Mouse (Mus musculus) embryo, embryonic 11 days (tissue): ENCODE data around the gene Rbm33.

Experiments
- DNase-seq: peaks from one replicate; pipeline ENCODE4 v3.0.0-alpha.2; 2015

Rbm33 gene

DNA sequence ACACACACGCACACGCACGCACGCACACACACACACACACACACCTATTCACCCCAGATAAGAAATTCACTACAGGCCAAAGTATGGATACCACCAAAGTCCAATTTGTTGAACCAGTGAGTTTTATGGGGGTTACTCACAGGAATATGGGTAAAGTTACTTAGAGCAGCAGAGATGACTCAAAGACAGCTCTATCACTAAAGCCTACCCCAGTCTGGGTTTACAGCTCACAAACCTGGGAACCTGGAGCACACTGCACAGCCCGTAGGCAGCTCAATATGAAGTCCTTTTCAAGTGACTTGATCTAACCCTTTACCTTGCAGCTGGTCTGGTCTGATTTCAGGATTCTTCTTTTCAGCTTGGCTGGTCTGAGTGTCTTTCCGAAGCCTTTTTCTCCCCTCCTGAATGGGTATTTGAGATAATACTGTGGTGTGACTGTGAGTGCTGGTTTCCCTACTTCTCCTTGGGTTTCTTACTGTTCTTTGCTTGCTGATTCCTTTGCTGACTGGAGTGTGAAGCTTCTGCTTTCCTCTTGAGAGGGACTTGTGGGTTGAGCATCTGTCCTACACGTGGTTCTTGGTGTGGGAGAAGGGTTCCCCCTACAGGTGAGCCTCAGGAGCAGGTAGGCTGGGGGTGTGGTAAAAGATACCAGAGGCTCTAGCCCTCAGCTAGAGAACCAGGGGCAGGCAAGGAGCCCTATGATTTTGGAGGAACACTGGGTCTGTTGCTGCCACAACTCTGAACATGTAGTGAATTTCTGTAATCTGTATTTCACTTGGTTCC is 12.3 kb downstream of the Rbm33 start:
- DNase-seq = peak; percentile 18

- DNase-seq = no peak
These were observed 16.8 kb downstream of the Rbm33 start for GRCm38 (mm10) chr5:28333731-28334130.

DNA sequence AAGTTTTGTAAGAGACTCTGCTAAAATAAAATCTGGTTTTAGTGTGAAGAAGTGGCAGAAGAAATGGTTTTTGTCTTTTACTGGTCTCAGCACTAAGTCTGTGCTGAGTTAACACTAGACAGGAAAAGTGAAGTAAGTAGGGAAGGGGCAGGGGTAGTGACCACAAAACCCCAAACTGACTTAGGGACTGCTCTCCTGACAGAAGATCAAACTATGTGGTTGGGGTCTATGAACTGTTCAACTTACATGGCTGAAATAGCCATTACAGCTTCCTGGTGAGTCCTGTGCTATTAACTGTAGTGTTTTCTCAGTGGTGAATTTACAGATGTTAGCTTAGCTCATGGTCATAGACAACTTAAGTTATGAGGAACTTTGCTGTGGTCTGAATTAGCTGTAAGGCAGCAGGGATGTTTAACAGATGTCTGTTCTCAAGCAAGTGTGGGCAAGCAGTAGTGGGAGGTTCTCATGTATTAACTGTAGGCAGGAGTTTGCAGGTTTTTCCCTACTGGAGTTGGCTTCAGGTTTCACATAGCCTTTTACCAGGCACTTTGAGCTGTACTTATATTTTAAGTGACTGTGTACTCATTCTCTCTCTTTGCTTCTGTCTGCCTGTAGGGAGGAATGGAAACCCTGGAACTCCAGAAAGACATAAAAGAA is 35.1 kb downstream of the Rbm33 start:
- no peak for DNase-seq

DNA sequence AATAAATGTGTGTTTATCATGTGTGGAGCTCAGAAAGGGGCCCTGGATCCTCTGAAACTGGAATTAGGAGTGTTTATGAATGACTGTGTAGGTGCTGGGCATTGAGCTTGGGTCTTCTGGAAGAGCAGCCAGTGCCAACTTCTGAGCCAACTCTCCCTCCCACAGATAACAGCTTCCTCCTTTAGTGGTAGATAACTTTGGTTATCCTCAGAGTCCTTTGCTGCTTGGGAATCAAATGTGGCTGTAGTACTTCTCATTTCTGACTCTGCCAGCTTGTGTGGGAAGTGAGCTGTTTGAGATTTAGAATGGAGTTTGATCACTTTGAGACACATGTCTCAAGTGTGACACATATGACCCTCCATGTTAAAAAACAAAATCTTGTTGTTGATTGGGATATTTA is 38.7 kb downstream of the Rbm33 start:
- no peak for DNase-seq

DNA sequence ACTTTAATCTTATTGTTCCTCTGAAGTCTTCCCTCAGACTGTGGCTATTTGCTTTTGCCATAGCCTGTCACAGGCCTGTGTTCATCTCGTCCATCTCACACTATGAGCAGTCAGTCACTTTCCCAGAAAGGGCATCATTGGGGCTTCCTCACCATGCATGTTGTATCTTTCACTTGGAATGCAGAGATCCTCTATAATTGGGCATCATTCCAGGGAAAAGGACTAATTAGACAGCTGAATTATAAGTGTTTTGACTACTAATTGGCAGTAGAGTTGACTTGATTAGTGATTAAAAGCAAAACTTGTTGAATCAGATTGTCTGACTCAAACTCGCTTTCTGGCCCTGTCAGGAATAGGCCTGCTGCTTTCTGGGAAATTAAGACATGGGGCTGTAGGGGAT is 43.8 kb downstream of the Rbm33 start:
- no peak for DNase-seq

DNA sequence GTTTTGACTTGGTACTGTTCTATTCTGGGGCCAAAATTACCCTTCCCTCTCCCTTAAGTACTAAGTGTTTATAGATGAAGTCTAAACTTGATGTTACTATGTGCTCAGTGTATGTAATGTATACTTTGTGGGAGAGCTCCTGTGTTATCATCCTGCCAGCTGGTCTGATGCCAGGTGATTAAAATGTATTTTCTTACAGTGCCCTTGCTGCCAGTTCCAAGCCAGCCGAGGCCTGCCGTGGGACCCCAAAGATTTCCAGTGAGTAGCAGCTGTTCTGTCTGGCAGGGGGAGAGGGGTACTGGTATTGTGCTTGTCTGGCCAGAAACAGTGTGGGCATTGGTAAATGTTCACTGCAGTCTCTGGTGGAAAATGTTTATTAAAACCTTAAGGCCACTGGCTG is 51.1 kb downstream of the Rbm33 start:
- DNase-seq = no peak

GRCm38 (mm10) chr5:28370836-28371235 is 53.9 kb downstream of the Rbm33 start:
- DNase-seq = no peak

DNA sequence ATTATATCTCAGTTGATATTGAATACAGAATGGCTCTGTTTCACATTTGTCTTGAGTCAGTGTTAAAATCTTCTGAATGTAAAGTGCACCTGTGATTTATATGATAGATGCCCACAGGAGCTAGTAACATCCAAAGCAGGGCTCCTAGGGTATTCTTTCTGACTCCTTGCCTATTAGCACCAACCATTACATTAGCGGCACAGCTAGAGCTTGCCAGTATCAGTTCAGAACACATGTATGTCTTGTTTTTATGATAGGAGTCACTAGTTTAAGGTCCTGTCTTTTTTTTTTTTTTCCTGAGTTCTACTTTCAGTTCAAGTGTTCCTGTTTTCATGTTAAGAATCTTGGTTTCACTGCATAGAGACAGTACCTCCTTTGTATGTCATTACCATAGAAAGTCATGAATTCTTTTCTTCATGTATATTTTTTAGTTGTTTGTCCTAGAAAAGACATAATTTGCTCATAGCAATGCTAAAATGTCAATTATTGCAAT is 55.3 kb downstream of the Rbm33 start:
- DNase-seq = no peak

GRCm38 (mm10) chr5:28373498-28374427 is 56.8 kb downstream of the Rbm33 start:
- DNase-seq = no peak

- no peak for DNase-seq
These were observed 60.4 kb downstream of the Rbm33 start for GRCm38 (mm10) chr5:28377299-28377698.

DNA sequence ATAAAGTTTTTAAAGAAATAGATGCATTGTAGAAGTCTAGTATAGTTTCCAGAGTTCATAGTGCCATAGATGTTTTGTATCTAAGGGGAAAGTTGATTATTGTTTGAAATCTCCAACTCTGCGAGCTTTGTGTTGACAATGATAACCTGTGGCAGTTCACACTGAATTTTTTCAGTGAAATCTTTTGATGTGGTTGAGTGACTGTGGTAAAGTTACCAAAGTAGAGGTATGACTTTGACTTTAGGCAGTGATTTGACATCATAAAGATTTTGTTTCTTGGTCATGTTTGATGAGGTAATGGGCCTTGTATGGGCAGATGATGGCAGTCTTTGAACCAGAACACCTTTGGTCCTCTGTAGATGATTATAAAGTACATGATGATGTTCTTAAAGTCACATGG is 65.4 kb downstream of the Rbm33 start:
- no peak for DNase-seq

DNA sequence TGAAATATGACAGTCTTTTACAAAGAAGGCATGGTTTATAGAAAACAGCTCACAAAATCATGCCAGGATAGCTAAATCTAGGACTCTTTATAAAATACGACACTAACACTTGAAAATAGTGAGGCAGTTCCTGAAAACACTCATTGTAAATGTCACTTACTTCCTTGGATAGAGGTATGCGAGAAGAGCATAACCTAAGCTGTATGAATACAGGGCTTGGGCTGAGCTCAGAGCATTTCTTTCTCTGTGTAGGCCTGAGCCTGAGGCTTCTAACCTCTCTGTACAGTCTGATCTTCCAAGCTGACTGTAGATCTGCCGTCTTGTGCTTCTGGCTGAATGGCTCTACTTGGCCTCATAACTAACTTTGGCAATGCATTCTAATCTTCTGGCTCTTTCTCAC is 69.9 kb downstream of the Rbm33 start:
- no peak for DNase-seq

- no peak for DNase-seq
These were observed 70.7 kb downstream of the Rbm33 start for GRCm38 (mm10) chr5:28387531-28388179.

- DNase-seq = peak; percentile 76
These were observed 71.3 kb downstream of the Rbm33 start for GRCm38 (mm10) chr5:28388184-28388583.

DNA sequence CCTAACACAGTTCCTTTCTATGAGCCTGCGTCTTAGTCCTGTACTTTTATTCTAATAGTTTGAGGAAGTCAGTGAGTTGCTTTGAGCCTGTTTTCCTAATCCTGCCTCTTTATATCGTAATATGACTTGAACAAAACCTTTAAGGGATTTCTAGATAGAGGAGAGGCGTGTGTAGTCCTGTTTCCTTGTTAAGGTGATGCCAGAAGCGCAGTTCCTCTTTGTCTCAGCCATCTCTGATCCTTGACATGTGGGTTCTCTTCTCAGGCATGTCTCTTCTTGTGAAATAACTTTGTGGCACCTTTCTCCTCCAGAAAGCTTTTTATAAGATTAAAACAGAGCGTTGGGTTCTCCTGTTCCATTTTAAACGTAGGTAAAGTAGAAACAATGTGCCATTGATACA is 73.3 kb downstream of the Rbm33 start:
- no peak for DNase-seq

- no peak for DNase-seq
These were observed 80.4 kb downstream of the Rbm33 start for GRCm38 (mm10) chr5:28397344-28397743.

GRCm38 (mm10) chr5:28398736-28399135 is 81.8 kb downstream of the Rbm33 start:
- no peak for DNase-seq

GRCm38 (mm10) chr5:28399451-28400115 is 82.7 kb downstream of the Rbm33 start:
- no peak for DNase-seq

- DNase-seq = no peak
These were observed 85.8 kb downstream of the Rbm33 start for GRCm38 (mm10) chr5:28402756-28403155.

DNA sequence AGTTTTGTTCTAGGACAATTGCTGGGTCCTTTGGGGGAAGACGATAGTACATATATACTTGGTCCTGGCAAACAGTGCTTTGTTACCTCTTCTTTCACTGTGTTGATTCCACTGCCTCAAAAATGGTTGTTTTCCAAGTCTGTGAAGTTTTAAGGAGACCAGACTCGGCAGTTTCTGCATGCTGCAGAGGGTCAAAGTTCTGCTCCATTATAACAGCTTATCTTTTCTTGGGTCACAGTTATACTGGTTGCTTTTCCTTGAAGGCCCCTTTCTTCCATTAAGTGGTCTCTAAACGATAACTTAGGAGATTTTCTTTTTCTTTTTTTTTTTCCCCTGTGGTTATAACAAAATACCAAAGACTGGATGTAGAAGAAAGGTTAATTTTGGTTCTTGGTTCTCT is 89.7 kb downstream of the Rbm33 start:
- DNase-seq = no peak

GRCm38 (mm10) chr5:28412006-28412685 is 95.2 kb downstream of the Rbm33 start:
- no peak for DNase-seq

GRCm38 (mm10) chr5:28413533-28413932 is 96.6 kb downstream of the Rbm33 start:
- DNase-seq = no peak
